Mouse (Mus musculus): Measurements from ENCODE around the gene Cfap77.

The Cfap77 gene

DNA sequence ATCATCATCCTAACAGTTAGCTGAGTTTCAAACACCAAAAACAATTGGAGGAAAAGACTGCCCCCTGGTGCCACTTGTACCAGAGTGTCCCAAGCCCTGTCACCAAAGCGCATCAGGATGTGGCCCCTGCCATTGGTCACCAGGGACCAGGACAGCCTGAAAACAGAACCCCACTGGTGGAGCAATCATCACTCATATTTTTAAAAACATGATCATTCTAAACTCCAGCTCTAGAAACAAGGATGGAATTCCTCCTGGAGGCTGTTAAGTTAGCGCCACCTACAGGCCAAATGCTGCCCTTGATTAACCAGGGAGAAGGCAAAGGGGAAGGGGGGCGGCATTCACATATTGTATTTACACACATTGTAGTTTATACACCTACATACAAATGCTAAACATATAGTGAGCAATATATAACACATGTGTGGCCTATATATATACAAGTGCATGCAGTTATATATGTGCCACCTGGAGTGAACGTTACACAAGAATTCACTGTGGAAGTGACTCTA is 1.9 kb downstream of the Cfap77 start:
- no peak for ATAC-seq (ENCODE audit: insufficient number of reproducible peaks, low FRiP score, low TSS enrichment)

GRCm38 (mm10) chr2:29051932-29052331 is 2.9 kb downstream of the Cfap77 start:
- ATAC-seq (ENCODE audit: insufficient number of reproducible peaks, low FRiP score, low TSS enrichment): no peak

DNA sequence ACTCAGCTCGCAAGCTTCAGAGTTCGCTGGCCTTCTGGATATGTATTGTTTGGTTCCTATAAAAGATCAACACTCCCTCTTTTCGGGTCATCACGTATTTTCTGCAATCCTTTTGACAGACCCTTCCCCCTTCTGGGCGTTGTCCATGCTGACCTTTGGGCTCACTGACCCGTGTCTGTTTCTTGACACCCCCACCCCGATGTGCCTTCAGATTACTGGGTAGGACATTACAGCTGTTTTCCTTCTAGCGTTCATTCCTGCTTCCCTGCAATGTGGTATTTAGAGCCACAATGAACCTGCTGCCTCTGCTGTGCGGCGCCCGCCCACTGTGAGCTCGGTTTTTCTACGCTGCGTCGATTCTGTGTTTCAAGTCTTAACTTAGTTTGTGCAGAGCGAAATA is 8.7 kb downstream of the Cfap77 start:
- no peak for ATAC-seq (ENCODE audit: insufficient number of reproducible peaks, low FRiP score, low TSS enrichment)

GRCm38 (mm10) chr2:29042124-29042523 is 12.7 kb downstream of the Cfap77 start:
- ATAC-seq (ENCODE audit: insufficient number of reproducible peaks, low FRiP score, low TSS enrichment): no peak

DNA sequence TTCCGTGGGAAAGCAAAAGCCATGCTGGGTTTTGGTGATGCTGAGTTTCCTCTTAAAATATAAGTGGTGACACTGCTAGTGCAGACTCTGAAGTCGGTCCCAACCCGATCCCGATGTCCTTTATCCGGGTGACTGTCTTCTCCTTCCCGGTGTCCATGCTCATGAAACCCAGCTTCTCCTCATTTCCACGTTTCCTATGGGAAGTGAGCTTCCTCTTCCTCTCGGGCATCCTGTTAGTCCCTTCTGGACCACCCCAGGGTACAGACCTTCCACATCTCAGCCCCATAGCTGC is 13.4 kb downstream of the Cfap77 start:
- no peak for ATAC-seq (ENCODE audit: insufficient number of reproducible peaks, low FRiP score, low TSS enrichment)

DNA sequence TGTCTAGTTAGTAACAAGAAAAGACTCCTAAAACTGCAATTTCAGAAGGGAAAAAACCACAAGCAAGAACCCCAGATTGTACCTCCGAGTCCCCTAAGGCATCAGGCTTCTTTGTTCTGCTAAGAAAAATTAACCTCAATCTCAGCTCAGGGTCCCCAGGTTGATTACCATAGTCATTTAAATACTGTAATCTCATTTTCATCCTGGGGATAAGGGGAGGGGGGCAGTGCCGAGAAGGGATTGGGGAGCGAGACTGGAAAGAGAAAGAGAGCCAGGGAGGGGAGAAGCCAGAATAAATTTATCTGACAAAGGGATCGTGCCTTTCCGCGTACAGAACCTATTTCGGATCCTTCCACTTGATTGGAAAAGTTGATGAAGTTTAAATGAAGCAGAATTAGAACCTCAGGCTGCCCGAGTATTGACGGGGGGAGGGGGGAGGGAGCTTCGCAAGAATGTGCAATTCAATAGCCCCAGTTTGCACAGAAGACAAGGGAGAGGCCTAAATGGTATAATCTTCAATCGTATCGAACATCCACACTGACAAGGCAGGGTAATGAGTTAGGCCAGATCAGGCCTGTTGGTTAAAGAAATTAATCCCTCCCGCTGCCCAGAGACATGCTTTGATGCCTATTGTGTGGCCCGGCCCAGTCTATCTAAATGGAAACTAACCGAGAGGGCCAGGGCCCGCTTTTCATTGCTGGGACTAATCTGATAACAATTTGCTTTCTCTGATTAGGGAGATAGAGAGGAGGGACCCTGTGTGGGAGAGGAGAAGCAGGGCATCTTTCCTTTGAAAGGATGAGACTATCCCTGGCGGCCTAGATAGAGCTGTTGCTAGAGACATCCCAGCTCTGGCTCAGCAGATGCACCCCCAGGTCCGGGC is 14.0 kb downstream of the Cfap77 start:
- ATAC-seq (ENCODE audit: insufficient number of reproducible peaks, low FRiP score, low TSS enrichment): no peak

DNA sequence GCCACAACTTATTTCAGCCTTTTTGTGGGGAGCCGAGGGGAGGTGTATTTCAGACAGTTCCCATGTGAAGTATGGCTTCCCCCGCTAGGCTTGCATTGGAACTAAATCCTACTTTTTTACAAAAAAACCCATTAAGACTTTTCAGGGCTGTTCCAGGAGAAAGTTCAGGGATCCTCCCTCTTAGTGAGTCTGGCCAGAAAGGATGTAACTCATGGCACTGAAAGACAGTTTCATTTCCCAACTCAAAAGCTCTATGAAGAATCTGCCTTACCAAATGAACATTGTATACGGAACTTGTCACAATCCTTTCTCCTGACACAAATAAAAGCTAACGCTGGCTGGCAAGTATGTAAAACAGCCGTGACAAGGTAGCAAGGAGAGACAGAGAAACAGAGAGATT is 15.1 kb downstream of the Cfap77 start:
- ATAC-seq (ENCODE audit: insufficient number of reproducible peaks, low FRiP score, low TSS enrichment): no peak

- no peak for ATAC-seq (ENCODE audit: insufficient number of reproducible peaks, low FRiP score, low TSS enrichment)
Observed at GRCm38 (mm10) chr2:29035698-29036097, 19.2 kb downstream of the Cfap77 start.

DNA sequence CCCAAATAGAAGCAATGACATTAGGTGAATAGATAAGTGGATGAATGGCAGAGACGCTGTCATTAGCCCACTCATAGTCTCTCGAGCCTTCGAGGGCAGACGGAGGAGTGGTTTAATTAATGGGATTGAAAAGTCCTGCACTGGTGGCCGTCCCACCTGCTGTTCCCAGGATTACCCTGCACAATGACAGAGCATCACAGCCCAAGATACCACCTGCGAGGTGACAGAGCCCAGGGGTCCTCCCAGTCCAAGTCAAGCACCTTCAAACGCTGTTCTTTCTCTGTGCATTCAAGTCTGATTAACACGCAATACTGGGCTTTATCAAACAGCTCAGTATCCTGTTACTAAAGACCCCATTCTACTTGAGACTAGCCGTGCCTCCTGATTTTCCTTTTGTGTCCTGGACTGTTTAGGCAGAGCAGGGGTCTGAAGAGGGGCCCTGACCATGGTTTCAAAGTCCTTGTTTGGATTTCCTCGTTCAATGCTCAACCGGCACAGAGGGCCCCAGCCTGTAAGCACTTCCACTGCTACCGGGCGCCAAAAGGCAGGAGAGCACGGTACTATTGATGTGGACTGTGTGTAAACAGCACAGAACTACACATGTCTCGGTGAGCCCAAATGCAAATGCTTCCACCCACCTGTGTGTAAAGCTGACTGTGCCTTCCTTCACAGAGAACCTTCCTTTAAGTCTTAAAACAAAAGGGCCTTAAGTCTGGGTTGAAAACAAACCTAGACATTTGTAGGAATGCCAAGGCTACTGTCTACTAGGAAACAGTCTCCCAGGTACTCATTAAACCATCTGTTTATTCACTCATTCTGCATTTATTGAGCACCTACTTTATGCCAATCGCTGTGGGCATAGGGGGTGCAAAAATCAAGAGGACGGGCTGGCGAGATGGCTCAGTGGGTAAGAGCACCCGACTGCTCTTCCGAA is 20.1 kb downstream of the Cfap77 start:
- ATAC-seq (ENCODE audit: insufficient number of reproducible peaks, low FRiP score, low TSS enrichment): no peak

- ATAC-seq (ENCODE audit: insufficient number of reproducible peaks, low FRiP score, low TSS enrichment): no peak
Observed at GRCm38 (mm10) chr2:29031951-29032350, 22.9 kb downstream of the Cfap77 start.

DNA sequence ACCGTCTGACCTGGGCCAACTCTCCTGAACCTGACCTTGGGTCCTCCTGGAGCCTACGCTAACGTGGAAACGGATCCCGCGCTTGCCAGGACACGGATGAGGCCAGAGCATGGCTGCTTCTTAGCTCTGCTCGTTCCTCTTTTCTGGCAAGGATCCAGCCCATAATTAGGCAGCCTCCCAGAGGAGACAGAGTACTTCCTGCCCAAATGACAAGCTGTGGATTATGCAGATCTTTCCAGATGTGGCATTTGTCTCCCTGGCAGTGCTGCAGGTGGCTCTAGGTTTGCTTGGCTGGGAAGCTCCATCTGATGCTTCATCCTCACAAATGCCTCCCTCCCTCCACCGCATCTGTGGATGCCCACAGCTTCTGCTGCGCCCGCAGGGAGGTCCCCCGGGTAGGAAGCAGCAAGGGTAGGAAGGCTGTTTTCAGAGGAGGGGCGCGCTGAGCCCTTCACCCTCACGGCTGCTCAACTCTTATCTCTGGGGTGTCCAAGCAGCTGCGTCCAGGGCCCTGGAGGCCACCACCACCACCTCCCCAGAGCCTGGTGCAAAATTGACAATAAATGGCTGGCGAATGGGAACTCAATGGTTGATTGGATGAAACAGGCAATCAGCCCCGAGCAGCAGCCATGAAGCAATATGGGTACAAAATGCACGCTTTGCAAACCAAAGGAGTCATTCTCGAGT is 24.7 kb downstream of the Cfap77 start:
- no peak for ATAC-seq (ENCODE audit: insufficient number of reproducible peaks, low FRiP score, low TSS enrichment)

DNA sequence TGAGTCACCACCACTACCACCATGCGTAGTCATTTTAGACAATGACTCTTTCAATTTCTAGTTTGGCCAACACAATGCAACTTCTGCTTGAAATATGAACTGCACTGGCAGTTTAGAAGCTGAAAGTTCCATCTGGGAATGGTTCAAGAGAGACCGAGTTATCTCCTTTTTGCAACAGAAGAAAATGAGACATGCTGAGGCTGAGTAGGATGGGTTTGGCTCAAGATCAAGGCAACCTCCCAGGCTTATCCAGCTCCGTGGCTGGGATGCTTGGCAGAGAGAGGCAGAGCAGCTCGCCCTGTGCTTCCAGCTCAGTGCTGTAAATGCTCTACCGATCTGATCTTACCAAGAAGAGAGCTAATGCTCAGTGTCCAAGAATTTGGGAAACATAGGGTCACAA is 29.6 kb downstream of the Cfap77 start:
- ATAC-seq (ENCODE audit: insufficient number of reproducible peaks, low FRiP score, low TSS enrichment): no peak

GRCm38 (mm10) chr2:29023001-29023400 is 31.9 kb downstream of the Cfap77 start:
- no peak for ATAC-seq (ENCODE audit: insufficient number of reproducible peaks, low FRiP score, low TSS enrichment)

GRCm38 (mm10) chr2:29021025-29021424 is 33.8 kb downstream of the Cfap77 start:
- ATAC-seq (ENCODE audit: insufficient number of reproducible peaks, low FRiP score, low TSS enrichment): no peak

- ATAC-seq (ENCODE audit: insufficient number of reproducible peaks, low FRiP score, low TSS enrichment): no peak
Observed at GRCm38 (mm10) chr2:29018680-29019079, 36.2 kb downstream of the Cfap77 start.

DNA sequence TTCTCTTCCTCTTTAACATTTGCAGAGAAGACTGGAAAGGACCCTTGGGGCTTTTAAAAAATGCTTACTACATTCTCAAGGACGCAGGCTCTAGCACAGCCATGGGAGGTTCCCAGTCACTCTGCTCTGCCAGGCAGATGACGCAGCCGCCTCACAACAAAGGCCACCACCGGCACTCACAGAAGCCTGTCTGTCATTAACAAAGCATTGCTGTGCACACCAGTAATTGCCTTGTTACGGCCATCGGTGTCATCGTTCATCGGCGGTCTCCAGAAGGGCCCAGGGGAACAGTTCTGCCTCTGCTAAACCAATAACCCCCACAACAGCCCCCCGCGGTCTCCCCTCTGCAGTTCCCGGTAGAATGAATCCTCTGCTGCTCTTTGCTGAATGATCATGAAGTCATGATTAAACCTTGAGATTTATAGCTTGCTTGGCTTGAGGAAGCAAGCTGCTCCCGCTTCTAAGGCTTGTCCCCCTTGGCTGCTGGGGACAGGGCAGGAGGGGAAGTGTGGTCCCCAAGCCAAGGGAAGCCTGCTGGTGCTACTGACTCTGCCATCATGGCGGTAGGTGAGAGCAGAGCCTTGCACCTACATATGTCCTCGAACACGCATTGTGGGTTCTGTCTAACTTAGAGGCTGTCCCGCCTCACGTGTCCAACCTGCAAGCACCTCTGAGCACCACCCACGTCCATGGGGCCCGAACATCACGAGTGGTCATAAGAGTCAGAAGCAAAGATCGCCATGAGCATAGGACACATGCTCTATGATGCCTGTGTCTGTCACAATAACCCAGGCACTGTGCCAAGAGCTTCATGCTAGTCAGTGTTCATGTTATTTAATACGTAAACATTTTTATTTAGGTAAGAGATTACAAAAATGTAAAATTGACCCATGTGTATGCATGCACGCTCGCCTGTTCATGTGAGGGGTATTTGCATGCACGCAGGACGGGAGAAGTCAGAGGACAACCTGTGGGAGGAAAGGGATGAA is 38.0 kb downstream of the Cfap77 start:
- ATAC-seq (ENCODE audit: insufficient number of reproducible peaks, low FRiP score, low TSS enrichment): no peak

DNA sequence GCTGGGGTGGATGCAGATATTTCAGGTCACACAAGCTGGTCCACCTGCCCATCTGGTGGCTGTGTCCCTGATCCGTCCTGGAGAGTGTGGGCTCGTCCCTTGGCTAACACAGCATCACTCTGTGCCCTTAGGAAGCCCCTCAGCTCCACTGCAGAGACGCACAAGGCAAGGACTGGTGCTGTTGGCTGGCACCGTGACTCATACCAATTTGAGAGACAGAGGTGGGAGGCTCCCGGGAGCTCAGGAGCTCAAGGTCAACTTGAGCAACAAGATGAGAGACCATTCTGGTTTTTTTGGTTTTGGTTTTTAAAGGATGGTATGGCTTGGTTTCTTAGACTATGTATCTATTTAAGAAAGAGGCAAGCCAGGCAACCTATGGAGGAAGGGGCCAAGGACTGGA is 42.3 kb downstream of the Cfap77 start:
- no peak for ATAC-seq (ENCODE audit: insufficient number of reproducible peaks, low FRiP score, low TSS enrichment)

DNA sequence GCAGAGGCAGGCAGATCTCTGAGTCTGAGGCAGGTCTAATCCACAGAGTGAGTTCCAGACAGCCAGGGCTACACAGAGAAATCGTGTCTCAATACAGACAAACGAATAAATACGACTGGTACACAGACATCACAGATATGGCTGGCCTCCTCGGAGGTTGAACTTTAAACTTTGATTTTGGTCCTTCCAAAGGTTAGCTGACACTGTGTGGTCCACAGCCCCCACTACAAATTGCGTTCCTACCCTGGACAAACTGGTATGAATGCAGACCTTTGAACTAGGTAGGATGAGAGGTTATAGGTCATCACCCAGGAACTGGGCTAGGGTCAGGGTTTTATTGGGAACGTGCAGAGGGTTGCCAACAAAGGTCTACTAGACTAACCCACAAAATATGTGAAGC is 47.2 kb downstream of the Cfap77 start:
- no peak for ATAC-seq (ENCODE audit: insufficient number of reproducible peaks, low FRiP score, low TSS enrichment)

- no peak for ATAC-seq (ENCODE audit: insufficient number of reproducible peaks, low FRiP score, low TSS enrichment)
Observed at GRCm38 (mm10) chr2:29006455-29007034, 48.3 kb downstream of the Cfap77 start.
